Mouse (Mus musculus) heart, adult 2 months (tissue): ENCODE data around the gene Slc9a9.

Experiments
- CTCF ChIP-seq: fragments of 200-600 bp; IDR thresholded peaks from 2 replicates; pipeline ENCODE4 v1.8.1; 2022; ENCODE audit warnings: antibody characterized with exemption, mild to moderate bottlenecking, moderate library complexity
- POLR2A ChIP-seq: fragments of 200-500 bp; IDR thresholded peaks from 2 replicates; pipeline ENCODE4 v1.6.1; 2011; ENCODE audit warnings: mild to moderate bottlenecking, low read depth, low read length, control low read depth; ENCODE audit not compliant: insufficient read depth

GRCm38 (mm10) chr9:95178170-95178569, 508.5 kb downstream of the Slc9a9 start:
- no peak for TF ChIP-seq POLR2A
- TF ChIP-seq CTCF = no peak
